8 mouse cellular contexts compared by ENCODE assay signal in the genomic region with DNA sequence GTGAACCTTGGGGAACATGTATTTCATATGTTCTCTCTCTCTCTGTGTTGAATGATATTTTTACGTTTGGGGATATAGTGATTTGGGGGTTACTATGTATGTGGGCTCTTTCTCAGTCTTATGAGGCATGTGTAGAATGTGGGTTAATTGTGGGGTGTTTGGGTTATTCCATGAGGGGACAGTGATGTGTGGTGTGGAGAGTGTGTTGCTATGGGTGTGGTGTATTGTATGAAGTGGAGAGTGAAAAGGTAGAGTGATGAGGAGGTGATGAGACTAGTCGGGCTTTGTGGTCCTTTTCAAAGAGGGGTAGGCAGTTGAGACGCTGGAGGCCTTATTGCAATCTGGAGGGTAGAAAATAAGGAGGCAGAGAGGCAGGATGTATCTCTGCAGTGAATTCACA. TPM values are rescaled to one million over a fixed set of nuclear protein-coding genes. Genes with fewer than 3 reads are reported as not detected.
DNase-seq lines count a peak whose midpoint lies in the region; ATAC-seq and TF ChIP-seq lines count a peak whose summit lies in the region.

No protein-coding gene starts in this region.

- intact Hi-C loops in left cerebral cortex, postnatal 14 days (cut with DNase I), result no loop called here

- TF ChIP-seq POLR2A in liver, adult 2 months (IDR thresholded peaks at IDR 0.05; ENCODE audit: extremely low read depth, insufficient read depth, low read length), result no peak
- no peak for TF ChIP-seq POLR2A in myocyte (IDR thresholded peaks at IDR 0.05; ENCODE audit: insufficient read length, low read depth)

- no peaks in the 10 kb centered on the region for H3K27me3 ChIP-seq in liver, adult 2 months (ENCODE audit: control insufficient read depth, insufficient read depth, low read length)
- H3K27me3 ChIP-seq in embryonic facial prominence, embryonic 12.5 days, result no peaks in the 10 kb centered on the region
- no peaks in the 10 kb centered on the region for H3K27me3 ChIP-seq in hindbrain, postnatal 0 days (ENCODE audit: insufficient read depth, low read length)
- H3K27me3 ChIP-seq in myocyte (ENCODE audit: control insufficient read depth, insufficient read depth, insufficient read length), result no peaks in the 10 kb centered on the region

- H3K9ac ChIP-seq in liver, adult 2 months (ENCODE audit: low read depth, low read length), result peak overlapping the region; percentile 82
- H3K9ac ChIP-seq in embryonic facial prominence, embryonic 12.5 days, result peak overlapping the region; percentile 84
- H3K9ac ChIP-seq in hindbrain, postnatal 0 days (replicated peaks; ENCODE audit: low read length), result peak overlapping the region; percentile 85

- H3K4me3 ChIP-seq in liver, adult 2 months (ENCODE audit: insufficient read depth, low read depth, low read length), result peak overlapping the region; percentile 85
- peak overlapping the region; percentile 91 for H3K4me3 ChIP-seq in embryonic facial prominence, embryonic 12.5 days
- peak overlapping the region; percentile 93 for H3K4me3 ChIP-seq in hindbrain, postnatal 0 days (ENCODE audit: low read length)
- H3K4me3 ChIP-seq in myocyte, result peak overlapping the region; percentile 65

- H3K36me3 ChIP-seq in liver, adult 2 months (ENCODE audit: control insufficient read depth, insufficient read depth, low read length), result no peaks in the 10 kb centered on the region
- no peaks in the 10 kb centered on the region for H3K36me3 ChIP-seq in embryonic facial prominence, embryonic 12.5 days
- no peaks in the 10 kb centered on the region for H3K36me3 ChIP-seq in hindbrain, postnatal 0 days (ENCODE audit: insufficient read depth, low read length)
- H3K36me3 ChIP-seq in myocyte (ENCODE audit: control insufficient read depth, insufficient read depth), result no peaks in the 10 kb centered on the region

- ATAC-seq in embryonic facial prominence, embryonic 12.5 days (ENCODE audit: insufficient number of reproducible peaks, insufficient read depth, low FRiP score, low TSS enrichment), result peak; percentile 38; the same call in 1 of the 2 replicates
- ATAC-seq in hindbrain, postnatal 0 days, result no peak

- peaks cover 6% of the 10 kb centered on the region; the same call in 1 of the 2 replicates for H3K79me2 ChIP-seq in liver, adult 2 months (ENCODE audit: control insufficient read depth, insufficient read depth, low read length)
- peaks cover 53% of the 10 kb centered on the region for H3K79me2 ChIP-seq in myocyte (ENCODE audit: control insufficient read depth, insufficient read depth)

- H3K9me3 ChIP-seq in embryonic facial prominence, embryonic 12.5 days, result no peaks in the 10 kb centered on the region
- no peaks in the 10 kb centered on the region for H3K9me3 ChIP-seq in hindbrain, postnatal 0 days (ENCODE audit: low read length)

- H3K27ac ChIP-seq in liver, adult 2 months (replicated peaks; ENCODE audit: insufficient read depth, low read depth, low read length), result peak overlapping the region; percentile 79
- peak overlapping the region; percentile 95 for H3K27ac ChIP-seq in embryonic facial prominence, embryonic 12.5 days
- peak overlapping the region; percentile 96 for H3K27ac ChIP-seq in hindbrain, postnatal 0 days

- no peak for TF ChIP-seq CTCF in liver, adult 2 months (IDR thresholded peaks at IDR 0.05; ENCODE audit: low read depth, low read length)
- TF ChIP-seq CTCF in hindbrain, postnatal 0 days (IDR thresholded peaks at IDR 0.05; ENCODE audit: low read depth), result no peak

- WGBS in liver, adult 2 months, result 3% methylated on average over 3 of the region's 3 CpGs
- 2% methylated on average over 3 of the region's 3 CpGs for WGBS in embryonic facial prominence, embryonic 12.5 days
- WGBS in hindbrain, postnatal 0 days, result 0% methylated on average over 3 of the region's 3 CpGs

- DNase-seq in liver, adult 2 months (ENCODE audit: extremely low read depth, low read depth, low spot score), result peak; percentile 13
- no peak for DNase-seq in liver
- no peak for DNase-seq in hindbrain, postnatal 0 days (ENCODE audit: low spot score)
- no peak for DNase-seq in spleen, postnatal 10 days (ENCODE audit: low spot score in 2 of 2)
- no peak for DNase-seq in left cerebral cortex, postnatal 14 days (ENCODE audit: low spot score in 2 of 2)
- no peak for DNase-seq in spleen, postnatal 14 days (ENCODE audit: low spot score in 2 of 2)

- H3ac ChIP-seq in myocyte (ENCODE audit: control insufficient read depth, insufficient read length), result peak overlapping the region; percentile 79

- peak overlapping the region; percentile 66 for H3K4me2 ChIP-seq in embryonic facial prominence, embryonic 12.5 days (replicated peaks)
- peak overlapping the region; percentile 67 for H3K4me2 ChIP-seq in hindbrain, postnatal 0 days (ENCODE audit: low read depth, low read length)
- H3K4me2 ChIP-seq in myocyte (ENCODE audit: low read depth), result peak overlapping the region; percentile 75

- H3K4me1 ChIP-seq in liver, adult 2 months (ENCODE audit: control insufficient read depth, insufficient read depth, low read length), result peaks cover 4% of the 10 kb centered on the region; the same call in 1 of the 2 replicates
- peaks cover 7% of the 10 kb centered on the region for H3K4me1 ChIP-seq in embryonic facial prominence, embryonic 12.5 days
- H3K4me1 ChIP-seq in hindbrain, postnatal 0 days (ENCODE audit: insufficient read depth, low read length), result no peaks in the 10 kb centered on the region

TF ChIP-seq in myocyte, 11 proteins besides CTCF, POLR2A, EP300 and RAD21:
- TF ChIP-seq MYOD1 (IDR thresholded peaks at IDR 0.05; ENCODE audit: control insufficient read depth in 1 of 3, insufficient read length in 2 of 3, low read depth in 2 of 3) (no peak), MAX (IDR thresholded peaks at IDR 0.05; ENCODE audit: low read depth) (no peak), POLR2AphosphoS2 (IDR thresholded peaks at IDR 0.05; ENCODE audit: insufficient read length, low read depth) (no peak), TCF12 (IDR thresholded peaks at IDR 0.05; ENCODE audit: insufficient read depth, poor library complexity, severe bottlenecking) (no peak), USF1 (IDR thresholded peaks at IDR 0.05; ENCODE audit: low read depth) (no peak), MYOG (IDR thresholded peaks at IDR 0.05; ENCODE audit: control insufficient read depth in 1 of 3, insufficient read depth in 1 of 3, insufficient read length in 2 of 3, low read depth in 2 of 3) (no peak), SRF (IDR thresholded peaks at IDR 0.05; ENCODE audit: control insufficient read depth, insufficient read length, low read depth) (no peak), REST (IDR thresholded peaks at IDR 0.05; ENCODE audit: insufficient read depth, insufficient read length) (no peak), E2F4 (IDR thresholded peaks at IDR 0.05; ENCODE audit: insufficient read depth) (no peak), CEBPB (IDR thresholded peaks at IDR 0.05; ENCODE audit: insufficient read depth, poor library complexity, severe bottlenecking) (no peak), TCF3 (IDR thresholded peaks at IDR 0.05; ENCODE audit: insufficient read length, low read depth) (no peak)

RNA-seq across cellular contexts. Expression of a gene that starts 0.8 kb away (rescaled TPM):
- 21.6 and 21.7 TPM in 2 replicates for total RNA-seq in liver, adult 2 months (2014; rRNA removed)
- 4.7 and 4.8 TPM in 2 replicates for polyA plus RNA-seq in liver, adult 2 months (2012; rRNA removed)
- polyA plus RNA-seq in embryonic facial prominence, embryonic 12.5 days (2016; fragmentation: Nextera tagmentation; extraction: Ambion mirVana), result 34.1 and 36.4 TPM in 2 replicates
- total RNA-seq in hindbrain, postnatal 0 days (2014; rRNA removed), result 38.2 and 40.5 TPM in 2 replicates
- 29.6 and 30.1 TPM in 2 replicates for polyA plus RNA-seq in hindbrain, postnatal 0 days (2015; fragmentation: Nextera tagmentation; extraction: Ambion mirVana)
- 30.1 TPM for polyA plus RNA-seq in myocyte (2012; fragmentation: generic; extraction: Trizol)
- total RNA-seq in left cerebral cortex, postnatal 14 days (2021), result 10 to 100 TPM; 23.5 to 26.9 TPM

RNA-seq across cellular contexts. Expression of a gene that starts 10.2 kb away (rescaled TPM):
- 10.0 and 12.5 TPM in 2 replicates for total RNA-seq in liver, adult 2 months (2014; rRNA removed)
- polyA plus RNA-seq in liver, adult 2 months (2012; rRNA removed), result 2.7 and 2.8 TPM in 2 replicates
- 7.4 and 9.8 TPM in 2 replicates for polyA plus RNA-seq in embryonic facial prominence, embryonic 12.5 days (2016; fragmentation: Nextera tagmentation; extraction: Ambion mirVana)
- 9.6 and 14.3 TPM in 2 replicates for total RNA-seq in hindbrain, postnatal 0 days (2014; rRNA removed)
- 6.2 and 6.3 TPM in 2 replicates for polyA plus RNA-seq in hindbrain, postnatal 0 days (2015; fragmentation: Nextera tagmentation; extraction: Ambion mirVana)
- polyA plus RNA-seq in myocyte (2012; fragmentation: generic; extraction: Trizol), result 17.3 TPM
- 1 to 10 TPM; 3.1 to 5.7 TPM for total RNA-seq in left cerebral cortex, postnatal 14 days (2021)
